Mouse (Mus musculus) fat pad, adult 2 months (tissue): ENCODE results near the gene Fbxl2.
"Not testable (repeated sequence)": the region's sequence is repeated elsewhere in the genome, so short reads cannot be mapped to it uniquely, and the experiment has no call there.

Experiments used
- DNase-seq: peaks from one replicate; pipeline ENCODE4 v3.0.0-alpha.2; 2011; ENCODE audit warnings: low read depth, low spot score; ENCODE audit errors: extremely low read depth

The Fbxl2 gene

GRCm38 (mm10) chr9:114046028-114046427 lies at the start of gene Fbxl2:
Gene Fbxl2, minus strand, starts transcription at chr9:114046191.
- no peak for DNase-seq

DNA sequence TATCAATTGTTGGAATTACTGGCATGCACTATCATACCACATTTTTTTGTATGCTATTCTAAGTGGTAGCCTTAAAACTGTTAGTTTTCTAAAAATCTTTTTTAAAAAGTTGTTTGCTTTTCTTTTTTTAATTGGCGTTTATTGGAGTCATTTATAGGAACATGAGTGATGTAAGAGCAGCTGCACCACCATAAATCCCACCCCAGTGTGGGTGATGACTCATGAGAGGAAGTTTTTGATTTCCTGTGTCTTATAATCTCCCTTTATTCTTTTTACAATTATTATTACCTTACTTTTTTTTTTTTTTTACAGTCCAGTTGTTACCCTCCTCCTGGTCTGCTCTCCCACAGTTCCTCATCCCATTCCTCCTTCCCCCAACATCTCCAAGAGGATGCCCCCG lies 48.9 kb upstream of the Fbxl2 start:
- no peak for DNase-seq

DNA sequence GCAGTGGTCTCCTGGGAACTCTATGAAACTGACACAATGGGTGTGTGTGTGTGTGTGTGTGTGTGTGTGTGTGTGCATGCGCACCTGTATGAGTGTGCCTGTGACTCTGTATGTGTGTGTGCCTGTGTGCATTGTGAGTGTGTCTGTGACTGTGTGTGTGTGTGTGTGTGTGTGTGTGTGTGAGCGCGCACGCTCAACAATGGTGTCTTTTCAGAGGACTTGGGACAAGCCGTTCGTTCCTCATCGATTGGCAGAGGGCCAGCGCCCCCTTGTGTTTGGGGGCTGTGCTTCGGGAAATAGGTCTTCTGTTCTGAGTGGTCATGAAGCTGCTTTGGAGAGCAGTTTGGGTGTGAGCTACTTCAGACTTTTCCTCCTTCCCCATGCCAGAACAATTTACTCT lies 46.2 kb upstream of the Fbxl2 start:
- DNase-seq = not testable (repeated sequence)

DNA sequence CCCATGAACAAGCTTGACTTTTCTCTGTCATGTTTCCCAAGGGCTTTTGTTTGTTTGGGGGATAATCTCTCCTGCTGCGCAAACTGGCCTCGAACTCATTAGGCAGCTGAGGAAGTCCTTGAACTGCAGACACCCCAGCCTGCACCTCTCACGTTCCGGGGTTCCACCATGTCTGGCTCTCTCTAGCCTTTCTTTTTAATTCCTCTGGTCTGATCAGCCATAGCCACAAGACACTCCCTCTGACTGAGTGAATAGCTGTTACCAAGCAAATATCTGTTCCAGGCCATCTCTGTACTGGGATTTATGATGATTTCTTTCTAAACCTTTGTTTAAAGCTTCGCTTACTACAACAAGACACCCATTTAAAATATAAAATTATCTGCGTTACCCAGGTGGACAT lies 42.9 kb upstream of the Fbxl2 start:
- DNase-seq = not testable (repeated sequence)

DNA sequence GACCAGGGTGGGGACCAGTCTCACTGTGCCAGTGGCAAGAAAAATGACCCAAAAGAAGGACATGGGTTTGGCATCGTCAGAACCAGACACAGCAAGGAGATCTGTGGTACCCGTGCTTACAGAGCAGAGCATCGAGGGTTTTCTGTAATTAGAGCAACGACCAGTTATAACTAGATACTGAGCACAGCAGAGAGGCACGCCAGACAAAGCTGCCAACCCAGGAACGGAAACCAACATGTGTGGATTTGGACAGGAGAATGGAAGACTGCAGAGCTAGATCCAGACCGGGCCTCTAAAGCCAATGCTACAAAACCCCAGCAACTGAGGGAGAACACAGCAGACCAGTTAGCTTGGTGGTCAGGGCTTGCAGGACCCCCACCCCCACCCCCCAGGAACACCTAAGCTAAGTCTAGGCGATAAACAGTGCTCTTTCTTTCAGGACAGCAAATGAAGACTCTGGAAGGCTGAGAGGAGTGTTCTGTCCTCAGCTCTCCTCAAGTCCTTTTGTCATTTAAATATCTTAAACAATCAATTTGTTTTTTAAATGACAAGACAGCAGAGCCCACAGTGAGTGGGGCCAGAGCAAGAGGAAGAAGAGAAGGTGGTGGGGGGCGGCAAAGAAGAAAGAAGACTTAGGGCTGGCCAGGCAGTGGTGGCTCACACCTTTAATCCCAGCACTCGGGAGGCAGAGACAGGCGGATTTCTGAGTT lies 41.3 kb upstream of the Fbxl2 start:
- DNase-seq = no peak

DNA sequence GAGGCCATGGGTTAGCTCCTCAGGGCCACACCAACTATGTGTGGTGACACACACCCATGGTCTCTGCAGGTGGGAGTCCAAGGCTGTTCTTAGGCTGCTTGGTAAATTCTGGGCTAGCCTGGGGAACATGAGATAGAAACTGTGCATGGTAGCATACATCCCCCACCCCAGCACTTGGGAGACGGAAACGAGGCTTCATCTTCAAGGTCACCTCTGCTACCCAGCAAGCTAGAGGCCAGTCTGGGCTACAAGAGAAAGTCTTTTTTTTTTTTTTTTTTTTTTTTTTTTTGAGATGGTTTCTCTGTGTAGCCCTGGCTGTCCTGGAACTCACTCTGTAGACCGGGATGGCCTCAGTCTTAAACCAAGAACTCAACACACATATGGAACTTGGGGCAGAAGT lies 40.4 kb upstream of the Fbxl2 start:
- no peak for DNase-seq

DNA sequence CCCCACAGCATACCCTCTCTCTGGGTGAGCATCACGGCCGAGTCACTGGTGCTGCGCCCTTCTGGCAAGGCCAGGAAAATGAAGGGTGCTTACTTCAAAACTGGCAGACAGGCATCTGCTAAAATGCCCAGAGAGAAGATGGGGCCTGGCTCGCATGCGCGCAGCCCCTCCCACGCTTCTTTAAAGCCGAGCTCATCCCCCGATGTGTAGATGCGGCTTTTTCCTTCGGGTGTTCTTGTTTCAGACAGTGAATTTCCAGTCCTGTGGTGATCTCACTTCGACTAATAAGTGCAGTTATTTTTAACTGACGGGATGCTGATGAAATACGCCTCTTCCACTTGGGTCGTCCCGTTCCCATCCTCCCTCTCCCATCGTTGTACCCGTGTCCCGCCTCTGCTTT lies 27.7 kb upstream of the Fbxl2 start:
- no peak for DNase-seq

- DNase-seq = no peak
Observed at GRCm38 (mm10) chr9:114069372-114069771, 23.4 kb upstream of the Fbxl2 start.

GRCm38 (mm10) chr9:114068494-114069053 lies 22.6 kb upstream of the Fbxl2 start:
- no peak for DNase-seq

GRCm38 (mm10) chr9:114057090-114057796 lies 11.3 kb upstream of the Fbxl2 start, which contains the start of gene Susd5:
Gene Susd5, plus strand, starts transcription at chr9:114057140.
- DNase-seq = no peak

DNA sequence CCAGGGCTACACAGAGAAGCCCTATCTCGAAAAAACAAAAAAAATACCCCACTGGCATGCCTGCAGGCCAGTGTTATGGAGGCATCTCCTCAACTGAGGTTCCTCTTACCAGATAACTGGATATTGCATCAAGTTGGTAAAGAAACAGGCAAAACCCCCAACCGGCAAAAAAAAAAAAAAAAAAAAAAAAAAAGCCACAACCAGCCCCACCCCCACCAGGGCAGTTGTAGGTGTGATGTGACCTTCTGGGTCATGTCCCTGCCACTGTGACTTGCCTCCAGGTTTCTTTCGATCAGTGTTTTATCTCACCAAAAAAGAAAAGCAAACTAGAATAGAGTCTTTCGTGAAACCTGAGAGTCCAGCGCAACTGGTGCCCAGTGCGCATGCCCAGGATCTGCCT lies 6.9 kb upstream of the Fbxl2 start:
- DNase-seq = no peak

GRCm38 (mm10) chr9:114052031-114052430 lies 6.0 kb upstream of the Fbxl2 start:
- no peak for DNase-seq

GRCm38 (mm10) chr9:114050778-114051177 lies 4.8 kb upstream of the Fbxl2 start:
- no peak for DNase-seq

DNA sequence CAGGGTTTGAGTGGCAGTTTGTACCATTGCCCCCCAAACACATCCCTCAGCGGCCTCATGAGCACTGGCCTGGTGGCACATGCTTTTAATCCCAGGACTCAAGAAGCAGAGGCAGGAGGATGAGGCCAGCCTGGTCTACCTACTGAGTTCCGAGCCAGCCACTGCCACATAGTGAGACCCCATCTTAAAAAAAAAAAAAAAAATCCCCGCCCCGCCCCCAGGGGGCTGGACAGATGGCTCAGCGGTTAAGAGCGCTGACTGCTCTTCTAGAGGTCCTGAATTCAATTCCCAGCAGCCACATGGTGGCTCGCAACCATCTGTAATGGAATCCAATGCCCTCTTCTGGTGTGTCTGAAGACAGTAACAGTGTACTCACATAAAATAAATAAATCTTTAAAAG lies 4.1 kb upstream of the Fbxl2 start:
- no peak for DNase-seq

DNA sequence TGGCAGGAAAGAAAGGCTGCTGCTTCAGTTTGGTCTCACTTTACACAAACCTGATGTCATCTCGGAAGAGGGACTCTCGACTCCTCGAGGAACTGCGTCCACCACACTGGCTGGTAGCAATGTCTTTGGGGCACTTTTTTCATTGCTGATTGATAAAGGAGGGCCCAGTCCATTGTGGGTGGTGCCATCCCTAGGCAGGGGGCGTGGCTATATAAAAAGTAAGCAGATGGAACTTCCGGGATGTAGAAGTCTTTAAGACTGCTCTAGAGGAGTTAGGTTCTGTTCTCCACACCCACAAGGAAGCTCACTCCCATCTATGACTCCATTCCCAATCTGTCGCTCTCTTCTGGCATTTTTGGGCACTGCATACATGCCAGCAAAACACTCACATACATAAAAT lies 685 bp upstream of the Fbxl2 start:
- no peak for DNase-seq

GRCm38 (mm10) chr9:114044446-114044845 lies 1.5 kb downstream of the Fbxl2 start:
- DNase-seq = no peak

- no peak for DNase-seq
Observed at GRCm38 (mm10) chr9:114042490-114042889, 3.5 kb downstream of the Fbxl2 start.

- DNase-seq = no peak
Observed at GRCm38 (mm10) chr9:114040945-114041344, 5.0 kb downstream of the Fbxl2 start.

GRCm38 (mm10) chr9:114026261-114026934 lies 19.6 kb downstream of the Fbxl2 start:
- no peak for DNase-seq

DNA sequence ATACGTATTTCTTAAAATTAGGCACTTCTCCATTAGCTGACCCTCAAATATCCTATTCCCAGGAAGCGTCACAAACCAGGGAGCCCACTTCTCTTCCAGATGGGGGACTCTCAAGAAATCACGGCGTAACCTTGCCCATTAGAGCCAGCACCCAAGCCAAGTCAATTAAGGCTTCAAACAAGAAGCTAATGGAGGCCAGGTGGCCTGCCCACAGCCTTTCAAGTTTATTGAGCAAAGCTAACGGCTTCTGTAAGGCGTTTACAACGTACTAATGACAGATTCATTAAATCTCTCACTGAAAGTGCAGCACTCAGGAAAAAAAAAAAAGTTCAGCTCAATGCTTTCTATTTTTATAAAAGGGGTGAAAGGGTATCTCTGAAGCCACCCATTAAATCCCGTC lies 20.1 kb downstream of the Fbxl2 start:
- DNase-seq = no peak

GRCm38 (mm10) chr9:114025182-114025581 lies 20.8 kb downstream of the Fbxl2 start:
- DNase-seq = no peak

- no peak for DNase-seq
Observed at GRCm38 (mm10) chr9:114022141-114022540, 23.9 kb downstream of the Fbxl2 start.
